ENCODE assay signal across 15 mouse cellular contexts in genomic region chr2:156682965-156683364, GRCm38 (mm10).
DNase-seq lines count a peak whose midpoint lies in the region; ATAC-seq lines count a peak whose summit lies in the region.
"Had no signal": no experiment of that assay in that cellular context is flagged by ENCODE, and none has a peak within 500 bp of the region (broad histone marks: within the 10 kb centered on the region; RNA-seq: fewer than 3 reads in every experiment).

No protein-coding gene starts in this region.

- no peak overlapping the region for H3K27ac ChIP-seq in embryonic facial prominence, embryonic 11.5 days (replicated peaks; ENCODE audit: low read depth, low read length)
- no peak overlapping the region for H3K27ac ChIP-seq in embryonic facial prominence, embryonic 10.5 days (replicated peaks)
- H3K27ac ChIP-seq: embryonic facial prominence, embryonic 15.5 days; neural tube, embryonic 15.5 days had no signal

- 67% methylated on average over 12 of the region's 12 CpGs for WGBS in embryonic facial prominence, embryonic 11.5 days
- 73% methylated on average over 12 of the region's 12 CpGs for WGBS in embryonic facial prominence, embryonic 10.5 days

- no peaks in the 10 kb centered on the region for H3K4me1 ChIP-seq in embryonic facial prominence, embryonic 11.5 days (ENCODE audit: control insufficient read depth, insufficient read depth, low read length)
- peaks cover 24% of the 10 kb centered on the region for H3K4me1 ChIP-seq in embryonic facial prominence, embryonic 10.5 days
- H3K4me1 ChIP-seq: embryonic facial prominence, embryonic 15.5 days had no signal

- no peak overlapping the region for H3K4me2 ChIP-seq in embryonic facial prominence, embryonic 11.5 days (ENCODE audit: low read depth, low read length)
- H3K4me2 ChIP-seq: embryonic facial prominence, embryonic 15.5 days; neural tube, embryonic 15.5 days had no signal

- DNase-seq in embryonic facial prominence, embryonic 11.5 days (ENCODE audit: low spot score) = no peak
- no peak for DNase-seq in embryonic facial prominence, embryonic 10.5 days (ENCODE audit: low spot score)
- DNase-seq in left cerebral cortex, postnatal 25 days (ENCODE audit: low spot score in 2 of 2) = peak; percentile 34 to 76
- DNase-seq in left cerebral cortex, postnatal 4 days = no peak
- DNase-seq in 416B (ENCODE audit: low read depth) = peak; percentile 42
- peak; percentile 79 for DNase-seq in brain, adult 2 months (ENCODE audit: low read depth, low spot score)
- no peak for DNase-seq in cerebellum, postnatal 4 days (ENCODE audit: low spot score in 2 of 2)
- no peak for DNase-seq in cerebellum, adult 8-10 months
- DNase-seq: cerebellum, postnatal 14 days; heart, adult 18-20 months; kidney, postnatal 10 days; lung, adult 2 months; thymus, postnatal 36 days had no signal

- intact Hi-C loops in left cerebral cortex, postnatal 25 days (cut with DNase I) = no loop called here
- intact Hi-C loops in left cerebral cortex, postnatal 4 days (cut with DNase I) = no loop called here

- no peaks in the 10 kb centered on the region for H3K36me3 ChIP-seq in embryonic facial prominence, embryonic 11.5 days (replicated peaks; ENCODE audit: control insufficient read depth, insufficient read depth, low read depth, low read length)
- no peaks in the 10 kb centered on the region for H3K36me3 ChIP-seq in embryonic facial prominence, embryonic 10.5 days (replicated peaks)
- H3K36me3 ChIP-seq: embryonic facial prominence, embryonic 15.5 days; neural tube, embryonic 15.5 days had no signal

- H3K9me3 ChIP-seq in embryonic facial prominence, embryonic 11.5 days (replicated peaks; ENCODE audit: control insufficient read depth, low read length) = no peaks in the 10 kb centered on the region
- no peaks in the 10 kb centered on the region for H3K9me3 ChIP-seq in embryonic facial prominence, embryonic 10.5 days
- H3K9me3 ChIP-seq: embryonic facial prominence, embryonic 15.5 days; neural tube, embryonic 15.5 days had no signal

- ATAC-seq in embryonic facial prominence, embryonic 11.5 days (replicated peaks; ENCODE audit: insufficient number of reproducible peaks, low FRiP score, low TSS enrichment, low read depth) = peak; percentile 52; the same call in 1 of the 2 replicates

- no peaks in the 10 kb centered on the region for H3K27me3 ChIP-seq in embryonic facial prominence, embryonic 11.5 days (ENCODE audit: control insufficient read depth, insufficient read depth, low read length)
- H3K27me3 ChIP-seq in embryonic facial prominence, embryonic 10.5 days (replicated peaks; ENCODE audit: low read depth, poor library complexity, severe bottlenecking) = peaks cover 7% of the 10 kb centered on the region; the same call in 1 of the 2 replicates
- H3K27me3 ChIP-seq: embryonic facial prominence, embryonic 15.5 days; neural tube, embryonic 15.5 days had no signal

- no peak overlapping the region for H3K4me3 ChIP-seq in embryonic facial prominence, embryonic 11.5 days (ENCODE audit: low read depth, low read length)
- H3K4me3 ChIP-seq in embryonic facial prominence, embryonic 10.5 days = no peak overlapping the region
- H3K4me3 ChIP-seq: embryonic facial prominence, embryonic 15.5 days; neural tube, embryonic 15.5 days had no signal

- H3K9ac ChIP-seq in embryonic facial prominence, embryonic 11.5 days (replicated peaks; ENCODE audit: low read length) = no peak overlapping the region
- H3K9ac ChIP-seq: embryonic facial prominence, embryonic 15.5 days; neural tube, embryonic 15.5 days had no signal

Comparison
In these comparisons a context has a peak if more than half of its experiments do, and no peak if none do; other contexts are left out.
1. DNase-seq: peak in left cerebral cortex, postnatal 25 days (2 of 2), 416B (single experiment) and brain, adult 2 months (single experiment); none in embryonic facial prominence, embryonic 11.5 days (single experiment), embryonic facial prominence, embryonic 10.5 days (single experiment), left cerebral cortex, postnatal 4 days (single experiment), cerebellum, postnatal 4 days (0 of 2) and cerebellum, adult 8-10 months (single experiment).